12 mouse cellular contexts compared by ENCODE assay signal in the genomic region with DNA sequence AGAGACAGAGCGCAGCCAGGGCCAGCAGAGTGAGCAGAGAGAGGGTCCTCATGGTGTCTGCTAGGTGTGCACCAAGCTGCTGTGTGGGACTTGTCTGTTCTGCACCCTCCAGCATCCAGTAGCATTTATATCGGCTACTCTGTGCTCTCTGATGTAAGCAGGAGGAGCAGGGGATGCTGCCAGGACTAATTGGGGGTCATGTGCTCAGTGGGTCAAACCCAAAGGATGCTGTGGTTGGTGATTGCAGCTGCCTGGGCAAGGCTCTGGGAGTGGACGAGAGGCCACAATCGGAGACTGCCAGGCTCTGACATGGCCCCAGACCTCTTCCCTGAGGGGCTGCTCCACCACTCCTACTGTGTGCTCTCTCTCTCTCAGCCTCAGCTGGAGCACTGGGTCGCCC. TPM values are rescaled to one million over a fixed set of nuclear protein-coding genes. Genes with fewer than 3 reads are reported as not detected.
"Had no signal": no experiment of that assay in that cellular context is flagged by ENCODE, and none has a peak within 500 bp of the region (broad histone marks: within the 10 kb centered on the region; RNA-seq: fewer than 3 reads in every experiment).

A gene (minus strand): TSS at position 101 of the 400 bp plus-strand sequence.

RNA-seq across cellular contexts. Expression of the gene that starts here (rescaled TPM):
- polyA plus RNA-seq: liver, embryonic 14.5 days; liver, embryonic 16.5 days; lung, embryonic 15.5 days; lung, postnatal 0 days; macrophage; midbrain, embryonic 11.5 days; midbrain, embryonic 13.5 days; midbrain, embryonic 15.5 days; neural tube, embryonic 12.5 days; neural tube, embryonic 14.5 days; small intestine, adult 2 months; stomach, embryonic 14.5 days had no signal
